10 mouse cellular contexts compared by ENCODE assay signal in the genomic region with DNA sequence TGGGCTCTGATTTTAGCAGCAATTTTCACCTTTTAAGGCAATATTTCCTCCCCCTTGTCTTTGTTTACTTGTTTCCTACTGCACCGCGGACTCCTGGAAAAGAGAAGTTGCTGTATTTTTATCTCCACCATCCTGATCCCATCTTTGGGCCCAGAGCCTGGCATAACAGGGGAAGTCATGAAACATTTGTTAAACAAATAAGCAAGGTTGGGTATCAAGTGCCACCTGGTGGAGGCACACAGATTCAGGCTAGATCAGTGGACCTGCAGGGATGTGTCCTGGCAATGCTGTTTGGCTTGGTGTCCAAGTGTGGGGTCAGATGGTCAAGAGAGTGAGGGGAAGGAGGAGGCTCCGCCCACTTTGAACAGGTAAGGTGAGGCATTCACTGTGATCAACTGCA. TPM values are rescaled to one million over a fixed set of nuclear protein-coding genes. Genes with fewer than 3 reads are reported as not detected.
DNase-seq lines count a peak whose midpoint lies in the region; ATAC-seq and TF ChIP-seq lines count a peak whose summit lies in the region.
"Had no signal": no experiment of that assay in that cellular context is flagged by ENCODE, and none has a peak within 500 bp of the region (broad histone marks: within the 10 kb centered on the region; RNA-seq: fewer than 3 reads in every experiment).

No protein-coding gene starts in this region.

- H3K27ac ChIP-seq in midbrain, embryonic 11.5 days (ENCODE audit: low read depth, low read length) = no peak overlapping the region
- H3K27ac ChIP-seq in midbrain, embryonic 16.5 days (ENCODE audit: low read length) = no peak overlapping the region
- no peak overlapping the region for H3K27ac ChIP-seq in neural tube, embryonic 14.5 days (ENCODE audit: low read depth, low read length)
- H3K27ac ChIP-seq: embryonic facial prominence, embryonic 15.5 days; liver, embryonic 13.5 days had no signal

- no peak overlapping the region for H3K9ac ChIP-seq in midbrain, embryonic 11.5 days (ENCODE audit: low read length)
- H3K9ac ChIP-seq in midbrain, embryonic 16.5 days (ENCODE audit: low read depth, low read length) = no peak overlapping the region
- H3K9ac ChIP-seq in neural tube, embryonic 14.5 days (replicated peaks; ENCODE audit: low read depth, low read length) = no peak overlapping the region
- H3K9ac ChIP-seq: embryonic facial prominence, embryonic 15.5 days; liver, embryonic 13.5 days had no signal

- H3K4me3 ChIP-seq in midbrain, embryonic 11.5 days (ENCODE audit: low read depth, low read length) = no peak overlapping the region
- H3K4me3 ChIP-seq in midbrain, embryonic 16.5 days (ENCODE audit: low read depth, low read length) = no peak overlapping the region
- H3K4me3 ChIP-seq in neural tube, embryonic 14.5 days (ENCODE audit: low read depth, low read length) = no peak overlapping the region
- H3K4me3 ChIP-seq: embryonic facial prominence, embryonic 15.5 days; liver, embryonic 13.5 days had no signal

- no peak overlapping the region for H3K4me2 ChIP-seq in midbrain, embryonic 11.5 days
- H3K4me2 ChIP-seq in midbrain, embryonic 16.5 days (ENCODE audit: low read length) = no peak overlapping the region
- no peak overlapping the region for H3K4me2 ChIP-seq in neural tube, embryonic 14.5 days (ENCODE audit: low read depth, low read length)
- H3K4me2 ChIP-seq: embryonic facial prominence, embryonic 15.5 days; liver, embryonic 13.5 days had no signal

- no peak for TF ChIP-seq CTCF in Patski (IDR thresholded peaks at IDR 0.05)

- POLR2A ChIA-PET in Patski (lab: Charles Lee) = interaction anchor here (1.3 kb wide), 1 partner anchor 65 kb away, joined by 6 read pairs; no protein-coding TSS in a partner anchor

- H3K27me3 ChIP-seq in midbrain, embryonic 11.5 days (ENCODE audit: control insufficient read depth, insufficient read depth, low read length) = no peaks in the 10 kb centered on the region
- no peaks in the 10 kb centered on the region for H3K27me3 ChIP-seq in midbrain, embryonic 16.5 days (ENCODE audit: control insufficient read depth, insufficient read depth, low read depth, low read length)
- H3K27me3 ChIP-seq in Patski = no peaks in the 10 kb centered on the region
- H3K27me3 ChIP-seq in neural tube, embryonic 14.5 days (ENCODE audit: control insufficient read depth, insufficient read depth, low read length) = no peaks in the 10 kb centered on the region
- H3K27me3 ChIP-seq: embryonic facial prominence, embryonic 15.5 days; liver, embryonic 13.5 days had no signal

- peak; percentile 78 for DNase-seq in midbrain, embryonic 11.5 days (ENCODE audit: low spot score, missing footprints)
- peak; percentile 59 for DNase-seq in Patski (ENCODE audit: low read depth, low spot score)
- DNase-seq in cerebellum, adult 9-10 months = peak; percentile 90
- peak; percentile 71 for DNase-seq in heart, postnatal 4 days
- DNase-seq in left cerebral cortex, postnatal 14 days (ENCODE audit: low spot score in 2 of 2) = peak; percentile 61 to 66
- DNase-seq: liver, embryonic 13.5 days had no signal

- intact Hi-C loops in left cerebral cortex, postnatal 14 days (cut with DNase I) = loop anchor here (1.0 to 2.0 kb wide), 2 partner anchors 65 to 132 kb away; no protein-coding TSS in a partner anchor

- no peak; the same call in 1 of the 2 replicates for ATAC-seq in midbrain, embryonic 11.5 days (ENCODE audit: low FRiP score)
- ATAC-seq in midbrain, embryonic 16.5 days = no peak
- peak; percentile 28 for ATAC-seq in Patski
- ATAC-seq in neural tube, embryonic 14.5 days (ENCODE audit: low read depth) = 0 out of 2 replicates have a peak, but pooled peaks have one; percentile 44
- no peak for ATAC-seq in megakaryocyte-erythroid progenitor cell, adult 5-6 weeks (replicated peaks; ENCODE audit: low FRiP score, low TSS enrichment, poor library complexity, severe bottlenecking)

- peaks cover 18% of the 10 kb centered on the region for H3K4me1 ChIP-seq in midbrain, embryonic 11.5 days (ENCODE audit: control insufficient read depth, insufficient read depth, low read length)
- H3K4me1 ChIP-seq in midbrain, embryonic 16.5 days (ENCODE audit: control insufficient read depth, insufficient read depth, low read length) = peaks cover 3% of the 10 kb centered on the region; the same call in 1 of the 2 replicates
- peaks cover 6% of the 10 kb centered on the region for H3K4me1 ChIP-seq in neural tube, embryonic 14.5 days (ENCODE audit: control insufficient read depth, insufficient read depth, low read length)

- CTCF ChIA-PET in Patski (lab: Charles Lee) = interaction anchor here (1.0 to 1.5 kb wide), 5 partner anchors 10 to 1011 kb away, joined by 3 to 6 read pairs (median 3); no protein-coding TSS in a partner anchor

- in situ Hi-C loops in Patski (cut with MboI; ENCODE audit: low pct_unique_long_range_greater_than_20kb) = loop anchor here (5.0 kb wide), 2 partner anchors 35 to 60 kb away; no protein-coding TSS in a partner anchor

- H3K36me3 ChIP-seq in midbrain, embryonic 11.5 days (ENCODE audit: control insufficient read depth, insufficient read depth, low read length) = no peaks in the 10 kb centered on the region
- H3K36me3 ChIP-seq in midbrain, embryonic 16.5 days (ENCODE audit: control insufficient read depth, insufficient read depth, low read length) = no peaks in the 10 kb centered on the region
- no peaks in the 10 kb centered on the region for H3K36me3 ChIP-seq in neural tube, embryonic 14.5 days (ENCODE audit: control insufficient read depth, insufficient read depth, low read length)
- H3K36me3 ChIP-seq: embryonic facial prominence, embryonic 15.5 days; liver, embryonic 13.5 days had no signal

- H3K9me3 ChIP-seq in midbrain, embryonic 11.5 days (ENCODE audit: control insufficient read depth, low read length) = no peaks in the 10 kb centered on the region
- no peaks in the 10 kb centered on the region for H3K9me3 ChIP-seq in midbrain, embryonic 16.5 days (replicated peaks; ENCODE audit: control insufficient read depth, low read length, poor library complexity, severe bottlenecking)
- H3K9me3 ChIP-seq in neural tube, embryonic 14.5 days (ENCODE audit: control insufficient read depth, low read length) = no peaks in the 10 kb centered on the region
- H3K9me3 ChIP-seq: embryonic facial prominence, embryonic 15.5 days; liver, embryonic 13.5 days had no signal

- 67% methylated on average over 3 of the region's 3 CpGs for WGBS in midbrain, embryonic 11.5 days
- 63% methylated on average over 3 of the region's 3 CpGs for WGBS in midbrain, embryonic 16.5 days
- WGBS in neural tube, embryonic 14.5 days = 70% methylated on average over 3 of the region's 3 CpGs

RNA-seq across cellular contexts. Expression of a gene that starts 12.7 kb away (rescaled TPM):
- polyA plus RNA-seq in midbrain, embryonic 11.5 days (2014; fragmentation: Nextera tagmentation; extraction: Ambion mirVana) = 0.79 and 1.1 TPM in 2 replicates
- polyA plus RNA-seq in midbrain, embryonic 16.5 days (2015; fragmentation: Nextera tagmentation; extraction: Ambion mirVana) = 1.2 and 1.3 TPM in 2 replicates
- 0.78 TPM for polyA plus RNA-seq in Patski (2021)
- total RNA-seq in heart, postnatal 4 days (2021) = under 1 TPM; 0.79 to 0.83 TPM
- total RNA-seq in left cerebral cortex, postnatal 14 days (2021) = under 1 TPM; 0.51 to 0.68 TPM
- 0.79 and 1.5 TPM in 2 replicates for polyA plus RNA-seq in neural tube, embryonic 14.5 days (2014; fragmentation: Nextera tagmentation; extraction: Ambion mirVana)
- total RNA-seq in megakaryocyte-erythroid progenitor cell, adult 5-6 weeks (2014; fragmentation: Nextera tagmentation) = 0.52 and 1.9 TPM in 2 replicates
- 1.3 and 5.7 TPM in 2 replicates for total RNA-seq in megakaryocyte-erythroid progenitor cell, adult 5-6 weeks (2017)

RNA-seq across cellular contexts. Expression of a gene that starts 26.2 kb away (rescaled TPM):
- polyA plus RNA-seq in midbrain, embryonic 11.5 days (2014; fragmentation: Nextera tagmentation; extraction: Ambion mirVana) = 8.9 and 10.7 TPM in 2 replicates
- 5.4 and 7.4 TPM in 2 replicates for polyA plus RNA-seq in midbrain, embryonic 16.5 days (2015; fragmentation: Nextera tagmentation; extraction: Ambion mirVana)
- 234 TPM for polyA plus RNA-seq in Patski (2021)
- total RNA-seq in heart, postnatal 4 days (2021) = 10 to 100 TPM; 11.9 to 12.1 TPM
- total RNA-seq in left cerebral cortex, postnatal 14 days (2021) = 1 to 10 TPM; 4.0 to 4.6 TPM
- 3.7 and 9.0 TPM in 2 replicates for polyA plus RNA-seq in neural tube, embryonic 14.5 days (2014; fragmentation: Nextera tagmentation; extraction: Ambion mirVana)
- total RNA-seq in megakaryocyte-erythroid progenitor cell, adult 5-6 weeks (2014; fragmentation: Nextera tagmentation) = not detected in 2 replicates
- not detected in 2 replicates for total RNA-seq in megakaryocyte-erythroid progenitor cell, adult 5-6 weeks (2017)

RNA-seq across cellular contexts. Expression of a gene that starts 57.0 kb away (rescaled TPM):
- 0.30 TPM in 1 of 2 replicates, not detected in the other for polyA plus RNA-seq in midbrain, embryonic 11.5 days (2014; fragmentation: Nextera tagmentation; extraction: Ambion mirVana)
- 0.07 TPM in 1 of 2 replicates, not detected in the other for polyA plus RNA-seq in midbrain, embryonic 16.5 days (2015; fragmentation: Nextera tagmentation; extraction: Ambion mirVana)
- polyA plus RNA-seq in Patski (2021) = 0.03 TPM
- under 1 TPM; 0.19 to 0.32 TPM for total RNA-seq in heart, postnatal 4 days (2021)
- not detected for total RNA-seq in left cerebral cortex, postnatal 14 days (2021)
- not detected in 2 replicates for polyA plus RNA-seq in neural tube, embryonic 14.5 days (2014; fragmentation: Nextera tagmentation; extraction: Ambion mirVana)
- not detected in 2 replicates for total RNA-seq in megakaryocyte-erythroid progenitor cell, adult 5-6 weeks (2014; fragmentation: Nextera tagmentation)
- 0.05 TPM in 1 of 2 replicates, not detected in the other for total RNA-seq in megakaryocyte-erythroid progenitor cell, adult 5-6 weeks (2017)

Comparison
In these comparisons a context has a peak if more than half of its experiments do, and no peak if none do; other contexts are left out.
1. ATAC-seq: peak in Patski (single experiment) and neural tube, embryonic 14.5 days (single experiment); none in midbrain, embryonic 11.5 days (single experiment), midbrain, embryonic 16.5 days (single experiment) and megakaryocyte-erythroid progenitor cell, adult 5-6 weeks (single experiment).
2. RNA of a gene that starts 26.2 kb away (polyA plus RNA-seq): 234 TPM in Patski (single experiment); 8.9 to 10.7 TPM in midbrain, embryonic 11.5 days, 5.4 to 7.4 TPM in midbrain, embryonic 16.5 days and 3.7 to 9.0 TPM in neural tube, embryonic 14.5 days; every median in the first group is over 10 times any median in the second.
3. Peak in every context shown above with its lines, with median percentiles within 50 percentile points of each other: DNase-seq.